ENCODE assay signal across 8 mouse cellular contexts in genomic region chr6:120356478-120356877, GRCm38 (mm10). TPM values are rescaled to one million over a fixed set of nuclear protein-coding genes. Genes with fewer than 3 reads are reported as not detected.
DNase-seq lines count a peak whose midpoint lies in the region; ATAC-seq and TF ChIP-seq lines count a peak whose summit lies in the region.

No protein-coding gene starts in this region.

- peaks cover 23% of the 10 kb centered on the region for H3K36me3 ChIP-seq in heart, embryonic 13.5 days
- H3K36me3 ChIP-seq in ES-Bruce4 (ENCODE audit: control insufficient read depth, insufficient read depth, low read length, poor library complexity, severe bottlenecking), result peaks cover 19% of the 10 kb centered on the region
- peaks cover 12% of the 10 kb centered on the region; the same call in 1 of the 2 replicates for H3K36me3 ChIP-seq in forebrain, embryonic 13.5 days (ENCODE audit: poor library complexity, severe bottlenecking)
- H3K36me3 ChIP-seq in liver, embryonic 14.5 days (replicated peaks; ENCODE audit: control insufficient read depth, insufficient read depth, low read depth), result peaks cover 5% of the 10 kb centered on the region

- H3K27me3 ChIP-seq in heart, embryonic 13.5 days (replicated peaks), result no peaks in the 10 kb centered on the region
- no peaks in the 10 kb centered on the region for H3K27me3 ChIP-seq in ES-Bruce4 (ENCODE audit: control insufficient read depth, insufficient read depth, low read length, poor library complexity, severe bottlenecking)
- no peaks in the 10 kb centered on the region for H3K27me3 ChIP-seq in forebrain, embryonic 13.5 days
- H3K27me3 ChIP-seq in liver, embryonic 14.5 days (ENCODE audit: control insufficient read depth, insufficient read depth, low read length), result no peaks in the 10 kb centered on the region

- TF ChIP-seq CTCF in ES-Bruce4 (IDR thresholded peaks at IDR 0.05; ENCODE audit: low read depth, low read length), result no peak
- TF ChIP-seq CTCF in liver, embryonic 14.5 days (IDR thresholded peaks at IDR 0.05; ENCODE audit: low read depth), result no peak

- intact Hi-C loops in heart, postnatal 25 days (cut with DNase I), result no loop called here

- H3K9me3 ChIP-seq in heart, embryonic 13.5 days, result no peaks in the 10 kb centered on the region
- H3K9me3 ChIP-seq in ES-Bruce4 (replicated peaks; ENCODE audit: control insufficient read depth, insufficient read depth, low read length, poor library complexity, severe bottlenecking), result no peaks in the 10 kb centered on the region
- no peaks in the 10 kb centered on the region for H3K9me3 ChIP-seq in forebrain, embryonic 13.5 days (replicated peaks)
- no peaks in the 10 kb centered on the region for H3K9me3 ChIP-seq in liver, embryonic 14.5 days (ENCODE audit: control insufficient read depth, low read length)

- peak overlapping the region; percentile 79 for H3K27ac ChIP-seq in heart, embryonic 13.5 days (replicated peaks)
- H3K27ac ChIP-seq in ES-Bruce4 (ENCODE audit: insufficient read depth, low read length), result peak overlapping the region; percentile 92
- no peak overlapping the region for H3K27ac ChIP-seq in forebrain, embryonic 13.5 days
- H3K27ac ChIP-seq in liver, embryonic 14.5 days, result peak overlapping the region; percentile 97

- peak overlapping the region; percentile 76 for H3K4me2 ChIP-seq in heart, embryonic 13.5 days
- peak overlapping the region; percentile 61 for H3K4me2 ChIP-seq in forebrain, embryonic 13.5 days
- H3K4me2 ChIP-seq in liver, embryonic 14.5 days (ENCODE audit: low read depth), result peak overlapping the region; percentile 98

- peak overlapping the region; percentile 81 for H3K9ac ChIP-seq in heart, embryonic 13.5 days
- peak overlapping the region; percentile 89 for H3K9ac ChIP-seq in ES-Bruce4 (ENCODE audit: low read depth, poor library complexity, severe bottlenecking)
- H3K9ac ChIP-seq in forebrain, embryonic 13.5 days, result peak overlapping the region; percentile 62
- peak overlapping the region; percentile 95 for H3K9ac ChIP-seq in liver, embryonic 14.5 days (replicated peaks)

- peaks cover 8% of the 10 kb centered on the region for H3K4me1 ChIP-seq in heart, embryonic 13.5 days
- no peaks in the 10 kb centered on the region for H3K4me1 ChIP-seq in ES-Bruce4 (ENCODE audit: control insufficient read depth, insufficient read depth, low read length)
- H3K4me1 ChIP-seq in forebrain, embryonic 13.5 days, result peaks cover 9% of the 10 kb centered on the region
- H3K4me1 ChIP-seq in liver, embryonic 14.5 days (replicated peaks; ENCODE audit: control insufficient read depth in 2 of 2, insufficient read depth in 2 of 2, low read length in 1 of 2), result peaks cover 10 to 11% of the 10 kb centered on the region in 2 experiments

- no peak for TF ChIP-seq EP300 in ES-Bruce4 (IDR thresholded peaks at IDR 0.05; ENCODE audit: insufficient read depth, low read depth, low read length)
- no peak for TF ChIP-seq EP300 in liver, embryonic 14.5 days (IDR thresholded peaks at IDR 0.05; ENCODE audit: low read depth)

- TF ChIP-seq POLR2A in ES-Bruce4 (IDR thresholded peaks at IDR 0.05; ENCODE audit: insufficient read depth, low read length), result no peak

- 27% methylated on average over 5 of the region's 5 CpGs for WGBS in heart, embryonic 13.5 days
- WGBS in forebrain, embryonic 13.5 days, result 38% methylated on average over 5 of the region's 5 CpGs
- 18% methylated on average over 5 of the region's 5 CpGs for WGBS in liver, embryonic 14.5 days (ENCODE audit: insufficient replicate concordance)

- peak overlapping the region; percentile 61 for H3K4me3 ChIP-seq in heart, embryonic 13.5 days
- H3K4me3 ChIP-seq in ES-Bruce4 (ENCODE audit: low read depth, low read length), result peak overlapping the region; percentile 98
- H3K4me3 ChIP-seq in forebrain, embryonic 13.5 days, result peak overlapping the region; percentile 53
- peak overlapping the region; percentile 73 to 95 for H3K4me3 ChIP-seq in liver, embryonic 14.5 days (ENCODE audit: insufficient read depth in 1 of 2, low read depth in 2 of 2, low read length in 2 of 2)

- no peak for DNase-seq in heart, postnatal 25 days (ENCODE audit: low spot score)
- DNase-seq in liver, embryonic 14.5 days (ENCODE audit: low read depth in 3 of 3, low spot score in 3 of 3), result no peak
- DNase-seq in ovary, postnatal 14 days (ENCODE audit: low spot score), result no peak
- DNase-seq in gastrocnemius, postnatal 4 days (ENCODE audit: low spot score in 2 of 2), result no peak

- no peak for ATAC-seq in heart, embryonic 13.5 days (ENCODE audit: extremely low read depth, insufficient number of reproducible peaks, low FRiP score, low TSS enrichment)
- no peak for ATAC-seq in forebrain, embryonic 13.5 days
- no peak for ATAC-seq in liver, embryonic 14.5 days (ENCODE audit: insufficient read depth)
- no peak for ATAC-seq in megakaryocyte-erythroid progenitor cell, adult 5-6 weeks (replicated peaks; ENCODE audit: low FRiP score, low TSS enrichment, poor library complexity, severe bottlenecking)

RNA-seq across cellular contexts. Expression of gene Kdm5a, which starts 7.4 kb away (rescaled TPM):
- polyA plus RNA-seq in heart, embryonic 13.5 days (2015; fragmentation: Nextera tagmentation; extraction: Ambion mirVana), result 28.8 and 29.4 TPM in 2 replicates
- total RNA-seq in heart, postnatal 25 days (2021), result 10 to 100 TPM; 28.5 to 33.9 TPM
- 65.6 and 75.3 TPM in 2 replicates for polyA plus RNA-seq in ES-Bruce4 (2011; ENCODE audit: insufficient read depth, insufficient read length, low read depth, missing spikeins)
- 55.5 and 59.6 TPM in 2 replicates for polyA plus RNA-seq in forebrain, embryonic 13.5 days (2015; fragmentation: Nextera tagmentation; extraction: Ambion mirVana)
- polyA plus RNA-seq in liver, embryonic 14.5 days (2012; rRNA removed), result 2.7 and 3.8 TPM in 2 replicates
- polyA plus RNA-seq in liver, embryonic 14.5 days (2014; fragmentation: Nextera tagmentation; extraction: Ambion mirVana), result 16.6 and 17.6 TPM in 2 replicates
- 10 to 100 TPM; 32.3 to 38.9 TPM for total RNA-seq in gastrocnemius, postnatal 4 days (2021)
- total RNA-seq in megakaryocyte-erythroid progenitor cell, adult 5-6 weeks (2014; fragmentation: Nextera tagmentation), result 42.8 and 49.4 TPM in 2 replicates
- 165 and 213 TPM in 2 replicates for total RNA-seq in megakaryocyte-erythroid progenitor cell, adult 5-6 weeks (2017)

RNA-seq across cellular contexts. Expression of gene Ccdc77, which starts 7.7 kb away (rescaled TPM):
- 17.5 and 20.2 TPM in 2 replicates for polyA plus RNA-seq in heart, embryonic 13.5 days (2015; fragmentation: Nextera tagmentation; extraction: Ambion mirVana)
- 1 to 10 TPM; 3.6 to 6.4 TPM for total RNA-seq in heart, postnatal 25 days (2021)
- polyA plus RNA-seq in ES-Bruce4 (2011; ENCODE audit: insufficient read depth, insufficient read length, low read depth, missing spikeins), result 59.3 and 60.4 TPM in 2 replicates
- 19.2 and 20.3 TPM in 2 replicates for polyA plus RNA-seq in forebrain, embryonic 13.5 days (2015; fragmentation: Nextera tagmentation; extraction: Ambion mirVana)
- 6.9 and 11.4 TPM in 2 replicates for polyA plus RNA-seq in liver, embryonic 14.5 days (2012; rRNA removed)
- polyA plus RNA-seq in liver, embryonic 14.5 days (2014; fragmentation: Nextera tagmentation; extraction: Ambion mirVana), result 14.1 and 16.3 TPM in 2 replicates
- total RNA-seq in gastrocnemius, postnatal 4 days (2021), result 10 to 100 TPM; 10.4 to 11.1 TPM
- 31.7 and 33.4 TPM in 2 replicates for total RNA-seq in megakaryocyte-erythroid progenitor cell, adult 5-6 weeks (2014; fragmentation: Nextera tagmentation)
- total RNA-seq in megakaryocyte-erythroid progenitor cell, adult 5-6 weeks (2017), result 32.6 and 45.6 TPM in 2 replicates
